Mouse (Mus musculus): ENCODE data around the gene Hsdl2.
"Not testable (repeated sequence)": the region's sequence is repeated elsewhere in the genome, so short reads cannot be mapped to it uniquely, and the experiment has no call there.

Gene Hsdl2

GRCm38 (mm10) chr4:59581314-59582185, at the start of gene Hsdl2:
Gene Hsdl2, plus strand, starts transcription at chr4:59581563.
- peak; percentile 100 for DNase-seq

GRCm38 (mm10) chr4:59533268-59533667, 48.1 kb upstream of the Hsdl2 start:
- no peak for DNase-seq

- DNase-seq, result no peak
These were observed 45.7 kb upstream of the Hsdl2 start for GRCm38 (mm10) chr4:59535624-59536023.

DNA sequence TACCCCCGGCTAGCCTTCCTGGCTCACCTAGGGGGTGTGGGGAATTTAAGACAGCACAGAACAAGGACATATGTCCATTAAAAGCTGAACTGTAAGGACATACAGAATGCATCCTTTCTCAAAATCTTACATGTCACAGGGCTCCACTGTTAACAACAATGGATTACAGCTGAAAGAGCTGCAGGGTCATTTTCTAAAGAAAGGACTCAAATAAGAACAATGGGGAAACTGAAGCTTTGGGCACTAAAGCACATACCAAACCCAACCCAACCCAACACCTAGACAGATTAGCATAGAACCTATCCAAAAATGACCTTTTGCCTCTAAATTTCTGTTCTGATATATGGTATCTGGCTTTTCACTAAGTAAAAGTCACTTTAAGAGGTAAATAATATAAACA, 45.1 kb upstream of the Hsdl2 start:
- DNase-seq, result no peak

DNA sequence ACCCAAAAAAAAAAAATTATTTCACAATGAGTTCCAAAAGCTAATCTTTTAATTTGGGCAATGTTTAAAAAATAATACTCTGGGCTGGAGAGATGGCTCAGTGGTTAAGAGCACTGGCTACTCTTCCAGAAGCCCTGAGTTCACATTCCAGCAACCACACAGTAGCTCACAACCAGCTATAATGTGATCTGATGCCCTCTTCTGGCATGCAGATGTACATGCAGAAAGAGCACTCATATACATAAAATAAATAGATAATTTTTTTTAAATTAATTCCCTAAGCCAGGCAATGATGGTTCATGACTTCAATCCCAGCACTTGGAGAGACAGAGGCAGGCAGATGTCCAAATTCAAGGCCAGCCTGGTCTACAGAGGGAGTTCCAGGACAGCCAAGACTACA, 38.4 kb upstream of the Hsdl2 start:
- no peak for DNase-seq

DNA sequence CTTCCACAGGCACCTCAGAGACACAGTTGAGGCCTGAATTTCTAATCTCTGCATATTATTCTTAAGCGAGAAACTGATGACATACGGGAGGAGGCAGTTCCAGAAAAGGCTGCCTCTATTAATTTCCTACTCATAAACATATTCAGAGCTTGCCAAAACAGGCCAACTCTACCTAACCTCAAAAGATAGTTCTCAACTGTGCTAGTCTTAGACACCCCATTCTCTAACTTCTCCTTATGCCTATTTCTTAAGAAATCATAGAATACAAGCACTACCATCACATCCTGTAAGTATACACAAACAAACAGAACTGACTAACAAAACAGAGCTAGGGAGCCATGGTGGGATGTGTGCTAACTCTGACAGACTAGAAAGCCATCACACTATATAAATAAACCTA, 36.7 kb upstream of the Hsdl2 start:
- DNase-seq, result no peak

DNA sequence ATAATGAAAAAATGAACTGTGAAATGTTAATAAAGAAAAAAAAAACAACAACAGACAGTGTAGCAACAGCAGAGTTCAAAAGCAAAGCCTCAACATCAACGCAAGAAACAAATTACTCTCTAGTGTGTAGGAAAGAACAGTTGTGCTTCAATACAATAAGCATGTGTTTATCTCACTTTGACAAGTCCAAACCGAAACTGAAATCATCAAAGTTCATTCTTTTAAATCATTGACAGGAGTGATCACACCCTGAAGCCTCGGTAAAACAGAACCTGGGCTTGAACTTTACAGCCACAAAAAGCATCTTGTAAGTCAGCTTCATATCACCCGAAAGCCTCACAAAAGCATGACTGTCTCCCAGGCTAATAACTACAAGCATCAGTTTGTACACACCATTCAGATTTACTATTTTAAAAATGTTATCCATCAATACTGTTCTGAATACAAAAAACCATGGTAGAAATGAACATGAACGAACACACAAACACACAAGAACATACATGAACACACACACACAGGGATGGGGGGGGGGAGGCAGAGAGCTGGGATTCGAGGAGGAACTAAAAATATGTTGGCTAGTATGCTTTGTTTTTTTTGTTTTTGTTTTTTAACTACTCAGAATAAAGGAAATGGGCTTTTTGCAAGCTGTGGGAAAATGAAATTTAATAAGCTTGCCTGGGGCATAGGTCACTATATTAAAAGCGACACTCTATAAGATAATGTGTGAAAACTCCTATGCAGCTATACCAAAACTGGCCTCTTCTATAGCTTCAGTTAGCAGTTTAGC, 34.9 kb upstream of the Hsdl2 start:
- DNase-seq, result no peak

DNA sequence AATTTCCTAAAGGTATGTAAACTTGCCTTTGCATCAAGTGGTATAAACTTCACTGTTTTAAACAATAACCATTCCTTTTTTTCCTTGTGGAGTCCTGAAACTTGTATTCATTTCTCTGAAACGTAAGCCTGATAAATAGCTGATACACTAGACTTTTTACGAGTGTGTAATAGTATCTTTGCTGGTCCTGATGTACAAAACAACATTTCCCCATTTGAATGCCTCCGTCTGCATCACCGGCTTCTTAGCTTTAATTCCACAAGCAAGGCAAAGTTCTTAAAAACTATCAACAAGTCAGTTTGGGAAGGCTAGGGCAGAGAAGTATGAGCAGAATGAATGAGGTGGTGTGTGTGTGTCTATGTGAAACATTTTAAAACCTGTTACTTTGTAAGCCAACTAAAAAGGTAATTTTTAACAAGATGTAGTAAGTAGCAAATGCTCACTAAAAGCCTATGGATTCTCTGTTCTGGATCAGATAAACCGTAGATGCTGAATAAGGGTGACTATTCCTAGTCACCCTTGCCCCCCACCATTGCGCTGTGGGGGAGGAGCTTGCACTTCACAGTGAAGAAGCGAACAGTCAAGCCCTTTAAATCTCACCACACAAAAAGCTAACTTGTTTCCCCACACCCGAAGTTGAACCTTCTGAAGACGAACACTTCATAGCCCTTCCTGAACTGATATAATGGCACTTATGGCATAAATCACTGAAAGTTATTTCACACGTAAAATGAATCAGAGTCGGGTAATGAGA, 34.0 kb upstream of the Hsdl2 start:
- DNase-seq, result peak; percentile 55

DNA sequence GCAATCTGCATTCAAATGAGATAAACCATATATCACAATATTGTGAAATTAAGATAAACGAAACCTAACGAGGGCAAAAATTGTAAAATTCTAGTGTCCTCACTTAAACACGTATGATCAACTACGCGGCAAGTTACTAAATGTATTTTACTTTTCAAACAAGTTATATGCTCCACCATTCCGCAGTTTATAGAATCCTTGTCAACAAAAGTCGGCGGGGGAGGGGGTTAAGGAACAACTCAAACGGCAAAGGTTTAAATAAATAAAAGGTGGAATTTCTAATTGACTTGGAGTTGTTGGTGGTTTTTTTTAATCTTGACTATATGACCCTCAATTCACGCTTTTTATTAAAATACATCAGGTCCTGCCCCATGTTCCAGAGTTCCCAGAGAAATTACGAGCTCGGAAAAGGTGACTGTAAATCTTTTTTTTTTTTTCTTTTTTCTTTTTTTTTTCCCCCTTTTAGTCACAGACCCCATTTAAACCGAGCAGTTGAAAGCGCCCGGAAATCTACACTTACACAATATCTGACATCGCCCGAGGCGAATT, 33.3 kb upstream of the Hsdl2 start:
- no peak for DNase-seq

- peak; percentile 86 for DNase-seq
These were observed 32.7 kb upstream of the Hsdl2 start for GRCm38 (mm10) chr4:59548560-59549174.

DNA sequence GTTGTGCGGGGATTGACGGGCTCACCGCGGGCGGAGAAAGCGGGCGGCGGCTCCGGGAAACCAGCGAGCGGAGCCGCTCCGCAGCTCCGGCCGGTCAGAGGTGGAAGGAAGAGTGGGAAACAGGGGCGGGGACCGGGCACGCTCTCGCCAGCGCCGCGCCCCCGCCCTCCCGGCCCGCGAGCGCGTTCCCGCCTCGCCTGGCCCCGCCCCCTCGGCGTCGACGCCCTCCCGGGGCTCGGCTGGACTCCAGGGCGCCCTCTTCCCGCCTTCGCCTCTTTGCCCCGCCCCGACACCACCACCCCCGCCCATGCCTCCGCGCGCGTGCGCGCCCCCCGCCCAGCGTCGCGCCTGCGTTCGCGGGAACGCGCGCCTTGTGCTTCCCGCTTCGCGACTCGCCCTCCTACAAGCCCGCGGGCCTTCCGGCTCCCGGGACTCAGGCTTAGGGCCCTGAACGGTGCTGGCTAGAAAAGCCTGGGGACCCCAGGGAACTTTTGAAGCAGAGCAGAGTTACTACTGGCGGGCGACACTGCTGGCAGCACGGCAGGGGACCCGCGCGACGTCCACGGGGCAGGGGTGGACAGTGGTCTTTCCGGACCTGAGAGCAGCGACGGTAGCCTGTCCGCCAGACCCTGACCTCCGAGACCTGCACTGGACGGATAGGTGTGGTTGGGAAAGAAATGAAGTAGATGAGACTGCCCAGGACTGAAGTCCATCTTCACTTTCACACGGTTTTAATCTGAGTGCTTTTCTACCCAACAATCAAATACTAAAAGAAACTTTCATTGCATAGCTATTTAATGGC, 32.0 kb upstream of the Hsdl2 start, which contains the start of gene Ptbp3:
Gene Ptbp3, minus strand, starts transcription at position 190 of the 802 bp plus-strand sequence.
- peak; percentile 96 for DNase-seq

DNA sequence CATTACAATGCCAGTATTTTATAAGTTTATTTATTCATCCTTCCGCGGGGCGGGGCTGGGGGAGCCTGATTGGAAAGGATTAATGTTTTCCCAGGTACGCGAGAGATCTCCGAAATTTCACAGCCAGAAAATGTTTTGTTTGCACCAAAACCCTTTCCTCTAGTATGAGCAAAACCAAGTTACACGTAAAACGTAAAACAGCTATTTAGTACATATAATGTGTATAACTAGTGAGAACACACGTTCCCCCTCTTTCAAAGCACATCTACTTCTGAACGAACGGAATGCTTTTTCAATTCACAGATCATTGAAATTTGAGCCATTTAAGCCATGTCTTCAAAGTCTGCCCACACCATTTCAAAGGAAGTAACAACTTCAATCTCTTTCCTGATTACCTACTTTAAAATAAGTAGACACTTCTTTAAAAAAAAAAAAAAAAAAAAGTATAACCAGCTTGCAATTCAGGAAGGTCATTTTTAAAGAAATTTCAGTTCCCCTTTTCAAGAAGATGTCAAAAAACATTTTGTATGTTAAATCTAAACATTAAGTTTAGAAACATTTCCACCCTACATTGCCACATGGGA, 31.3 kb upstream of the Hsdl2 start:
- DNase-seq, result no peak

- no peak for DNase-seq
These were observed 29.5 kb upstream of the Hsdl2 start for GRCm38 (mm10) chr4:59551901-59552300.

GRCm38 (mm10) chr4:59552835-59553234, 28.5 kb upstream of the Hsdl2 start:
- no peak for DNase-seq

- no peak for DNase-seq
These were observed 27.8 kb upstream of the Hsdl2 start for GRCm38 (mm10) chr4:59553576-59553975.

GRCm38 (mm10) chr4:59555177-59555576, 26.2 kb upstream of the Hsdl2 start:
- no peak for DNase-seq

DNA sequence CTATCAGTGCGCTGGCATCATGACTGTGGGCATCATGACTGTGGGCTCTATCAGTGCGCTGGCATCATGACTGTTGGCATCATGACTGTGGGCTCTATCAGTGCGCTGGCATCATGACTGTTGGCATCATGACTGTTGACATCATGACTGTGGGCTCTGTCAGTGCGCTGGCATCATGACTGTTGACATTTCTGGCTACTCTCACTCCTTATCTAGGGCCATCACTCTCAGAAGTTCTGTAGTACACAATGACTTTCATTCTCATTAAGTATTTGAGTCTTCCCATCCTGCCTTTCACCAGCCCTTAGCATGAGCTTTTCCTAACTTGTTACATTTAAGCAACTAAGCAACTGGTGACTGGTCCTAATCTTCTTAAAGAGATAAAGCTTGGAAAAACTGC, 24.0 kb upstream of the Hsdl2 start:
- not testable (repeated sequence) for DNase-seq

DNA sequence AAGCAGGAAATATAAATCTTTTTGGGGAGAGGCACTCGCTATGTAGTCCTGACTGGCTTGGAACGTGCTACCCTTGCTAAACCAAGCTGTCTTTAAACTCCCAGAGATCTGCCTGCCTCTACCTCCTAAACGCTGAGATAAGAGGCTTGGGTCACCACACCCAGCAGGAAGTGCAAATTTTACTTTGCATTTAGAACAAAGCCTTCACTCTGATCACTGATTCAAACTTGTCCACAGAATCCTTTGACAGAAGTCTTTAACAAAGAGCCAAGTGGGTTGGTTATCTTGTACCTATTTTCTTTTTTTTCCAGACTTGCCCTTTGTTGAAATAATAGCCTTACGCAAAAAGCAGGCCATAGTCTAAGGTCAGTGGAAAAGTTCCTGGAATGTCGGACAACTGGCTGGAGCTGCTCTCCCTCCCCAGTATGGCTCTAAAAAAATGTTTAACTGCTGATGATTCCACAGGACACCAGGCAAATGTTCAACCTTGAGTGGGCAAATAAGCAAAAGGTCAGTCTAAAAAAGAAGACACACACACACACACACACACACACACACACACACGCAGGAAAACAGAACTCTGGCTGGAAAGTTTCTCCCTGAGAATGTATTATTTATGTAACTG, 23.2 kb upstream of the Hsdl2 start:
- no peak for DNase-seq

DNA sequence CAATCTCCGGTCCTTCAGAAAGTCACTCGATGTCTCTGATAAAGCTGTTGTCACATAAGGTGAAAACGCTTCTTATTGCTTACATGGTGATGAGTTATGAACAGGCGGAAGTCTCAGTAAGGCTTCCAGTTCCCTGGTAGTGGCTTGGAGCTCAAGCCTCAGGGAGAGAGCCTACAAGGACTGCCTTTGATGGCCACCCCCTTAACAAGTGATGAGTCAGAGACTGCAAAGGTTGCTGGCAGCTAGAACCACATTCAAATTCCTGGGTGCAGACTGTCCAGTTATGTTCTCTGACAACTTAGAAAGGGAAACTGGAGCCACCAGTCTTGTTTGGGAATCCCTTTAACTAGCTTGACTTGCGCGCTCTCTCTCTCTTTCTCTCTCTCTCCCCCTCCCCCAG, 21.2 kb upstream of the Hsdl2 start:
- DNase-seq, result no peak

GRCm38 (mm10) chr4:59564128-59564527, 17.2 kb upstream of the Hsdl2 start:
- DNase-seq, result no peak
